Mouse (Mus musculus) forebrain, embryonic 10.5 days (tissue): ENCODE results near the gene Scn10a. TPM values are rescaled to one million over a fixed set of nuclear protein-coding genes. Genes with fewer than 3 reads are reported as not detected.

Experiments
- DNase-seq: peaks from one replicate; pipeline ENCODE4 v3.0.0-alpha.2; 2017; ENCODE audit warnings: low spot score; ENCODE audit errors: extremely low spot score
- H3K27ac ChIP-seq: fragments of 300-500 bp; sonication (generic); 2 replicates; pipeline ENCODE4 v1.5.1; 2016; ENCODE audit warnings: mild to moderate bottlenecking
- H3K27me3 ChIP-seq: fragments of 300-500 bp; sonication (generic); 2 replicates; pipeline ENCODE4 v1.6.1; 2016; ENCODE audit warnings: mild to moderate bottlenecking; ENCODE audit not compliant: poor library complexity, severe bottlenecking
- H3K36me3 ChIP-seq: fragments of 300-500 bp; sonication (generic); replicated peaks from 2 replicates; pipeline ENCODE4 v1.6.1; 2016; ENCODE audit warnings: mild to moderate bottlenecking, moderate library complexity
- H3K4me1 ChIP-seq: fragments of 300-500 bp; sonication (generic); 2 replicates; pipeline ENCODE4 v1.6.1; 2016
- H3K4me3 ChIP-seq: fragments of 300-500 bp; sonication (generic); 2 replicates; pipeline ENCODE4 v1.5.1; 2016; ENCODE audit warnings: mild to moderate bottlenecking, moderate library complexity
- H3K9me3 ChIP-seq: fragments of 300-500 bp; sonication (generic); 2 replicates; pipeline ENCODE4 v1.6.1; 2016; ENCODE audit warnings: mild to moderate bottlenecking, moderate library complexity
- WGBS: fragments of 180-500 bp; shearing (Covaris S2); methylation state at CpG from one replicate; pipeline ENCODE4 v1.1.7; 2016; 5-methylcytosine and 5-hydroxymethylcytosine counted together
- polyA plus RNA-seq: library from polyadenylated mRNA; unstranded; fragments of >200 nt; fragmentation: Nextera tagmentation; extraction: Ambion mirVana; gene quantifications from 2 replicates; pipeline ENCODE4 v1.2.1, GENCODE M21; 2016

Scn10a gene
- polyA plus RNA-seq, 1 experiment from 2014 or later = not detected

DNA sequence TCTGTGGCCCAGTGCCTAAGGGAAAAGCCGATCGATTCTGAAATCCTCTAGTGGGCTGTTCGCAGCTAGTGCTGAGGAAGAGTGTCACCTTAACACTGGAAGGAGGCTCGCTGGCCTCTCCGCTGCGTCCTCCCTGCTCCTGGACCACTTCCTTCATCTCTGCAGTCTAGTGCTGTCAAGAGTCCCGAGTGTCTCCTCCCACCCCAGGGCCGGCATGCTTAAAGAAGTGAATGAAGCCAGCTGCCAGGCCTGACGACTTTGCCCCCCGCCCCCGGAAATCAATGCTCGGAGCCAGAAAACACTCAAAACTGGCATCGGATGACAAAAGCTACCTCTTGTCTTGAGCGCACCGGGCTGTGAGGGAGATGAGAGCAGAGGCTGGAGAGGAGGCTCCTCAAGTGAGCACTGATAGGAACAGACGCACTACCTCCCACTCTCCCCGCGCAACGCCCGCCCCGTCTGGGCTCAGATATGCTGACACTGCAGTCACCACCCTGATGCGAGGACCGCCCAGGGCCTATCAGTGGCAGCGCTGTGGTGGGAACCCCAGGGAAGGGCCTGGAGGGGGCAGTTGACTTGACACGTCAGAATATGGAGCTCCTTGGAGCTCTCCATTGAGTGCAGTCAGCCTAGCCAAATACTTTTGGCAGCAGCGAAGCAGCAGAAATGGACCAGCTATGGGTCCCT, 130.2 kb downstream of the Scn10a start:
- Histone ChIP-seq H3K27me3 (peaks cover 33% of the 10 kb centered on the region), H3K4me1 (peaks cover 13% of the 10 kb centered on the region), H3K27ac (no peak overlapping the region), H3K4me3 (no peak overlapping the region), H3K9me3 (no peaks in the 10 kb centered on the region), H3K36me3 (no peaks in the 10 kb centered on the region)
- 47% methylated on average over 26 of the region's 26 CpGs for WGBS
- DNase-seq = no peak

DNA sequence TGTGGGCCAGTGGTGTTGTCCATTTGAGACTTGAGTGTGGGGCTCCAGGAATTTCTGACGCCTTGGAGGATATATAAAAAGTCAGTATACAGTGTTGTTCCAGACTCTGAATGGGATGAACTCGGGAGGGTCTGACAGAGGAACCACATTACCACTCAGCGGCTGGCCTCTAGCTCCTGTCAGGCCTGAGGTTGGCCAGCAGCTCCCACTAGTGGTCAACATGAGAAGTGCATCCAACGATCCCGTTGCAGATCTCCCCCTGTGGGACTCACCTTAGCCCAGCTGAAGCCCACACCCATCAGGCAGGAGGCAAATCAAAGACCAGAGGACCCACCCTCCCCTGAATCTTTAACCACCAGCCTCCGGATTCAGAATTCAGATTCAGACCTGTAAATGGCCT, 138.5 kb downstream of the Scn10a start:
- Histone ChIP-seq H3K27me3 (peaks cover 92% of the 10 kb centered on the region), H3K36me3 (no peaks in the 10 kb centered on the region), H3K4me1 (peaks cover 37% of the 10 kb centered on the region), H3K9me3 (no peaks in the 10 kb centered on the region), H3K4me3 (no peak overlapping the region), H3K27ac (no peak overlapping the region)
- WGBS = 1% methylated on average over 6 of the region's 6 CpGs
- peak; percentile 86 for DNase-seq

DNA sequence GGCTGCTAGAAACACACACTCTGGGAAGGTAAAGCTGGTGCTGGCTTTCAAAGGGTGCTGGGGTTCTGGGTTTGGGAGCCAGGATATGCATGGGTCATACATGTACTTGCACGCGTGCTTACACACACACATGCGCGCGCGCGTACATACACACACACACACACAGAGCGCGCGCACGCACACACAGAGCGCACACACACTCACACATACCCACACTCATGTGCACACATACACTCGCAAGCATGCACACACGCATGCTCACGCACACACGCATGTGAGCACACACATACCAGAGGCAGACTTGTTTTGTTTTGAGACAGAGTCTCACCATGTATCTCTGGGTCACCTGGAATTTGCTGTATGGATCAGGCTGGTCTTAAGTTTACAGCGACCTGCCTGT, 138.9 kb downstream of the Scn10a start:
- 90% methylated on average over 17 of the region's 17 CpGs for WGBS
- peaks cover 92% of the 10 kb centered on the region for H3K27me3 ChIP-seq
- DNase-seq = no peak
- H3K27ac ChIP-seq = no peak overlapping the region
- H3K4me1 ChIP-seq = peaks cover 42% of the 10 kb centered on the region
- no peaks in the 10 kb centered on the region for H3K36me3 ChIP-seq
- no peak overlapping the region for H3K4me3 ChIP-seq
- no peaks in the 10 kb centered on the region for H3K9me3 ChIP-seq

DNA sequence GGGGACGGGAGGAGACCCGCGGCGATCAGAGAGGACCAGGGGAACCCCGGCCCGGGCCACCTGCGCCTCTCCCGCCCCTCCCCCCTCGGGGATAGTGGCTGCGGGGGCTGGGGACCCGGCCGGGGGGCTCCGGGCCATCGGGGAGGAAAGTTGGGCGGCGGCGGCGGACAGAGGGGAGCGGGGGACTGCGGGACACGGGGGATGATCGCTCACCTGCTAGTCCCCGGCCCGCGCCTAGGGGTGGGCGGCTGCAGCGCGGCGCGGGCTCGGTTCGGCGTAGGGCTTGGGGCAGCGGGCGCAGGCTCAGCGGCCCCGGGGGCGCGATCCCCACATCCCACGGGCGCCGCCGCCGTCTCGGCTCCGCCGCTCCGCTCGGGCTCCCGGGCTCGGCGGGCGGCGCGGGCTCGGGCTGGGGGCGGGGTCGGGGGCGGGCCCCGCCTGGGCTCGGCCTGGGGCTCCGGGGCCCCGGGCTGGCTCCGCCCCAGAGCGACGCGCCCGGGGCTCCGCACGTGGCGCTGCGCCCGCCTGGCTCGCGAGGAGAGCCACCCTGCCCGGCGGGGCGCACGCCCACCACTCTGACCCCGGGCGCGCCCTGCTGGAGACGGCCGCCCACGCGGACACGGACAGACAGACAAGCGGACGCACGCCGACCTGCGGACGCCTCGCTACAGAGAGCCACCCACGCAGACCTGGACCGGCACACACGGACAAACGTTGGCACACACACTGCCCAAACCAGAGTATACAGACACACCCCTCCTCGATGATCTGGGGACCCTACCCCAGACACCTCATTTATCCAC, 140.3 kb downstream of the Scn10a start, which contains the start of gene Scn5a:
Gene Scn5a (minus strand): TSS at position 381 of the 803 bp plus-strand sequence.
- peaks cover 56% of the 10 kb centered on the region for H3K4me1 ChIP-seq
- peak within 1 kb of the TSS; percentile 85 for H3K4me3 ChIP-seq
- under 1% methylated on average over 71 of the region's 99 CpGs for WGBS
- no peaks in the 10 kb centered on the region for H3K36me3 ChIP-seq
- peak within 1 kb of the TSS; percentile 86 for H3K27ac ChIP-seq
- peaks cover 95% of the 10 kb centered on the region for H3K27me3 ChIP-seq
- no peaks in the 10 kb centered on the region for H3K9me3 ChIP-seq
- no peak for DNase-seq

DNA sequence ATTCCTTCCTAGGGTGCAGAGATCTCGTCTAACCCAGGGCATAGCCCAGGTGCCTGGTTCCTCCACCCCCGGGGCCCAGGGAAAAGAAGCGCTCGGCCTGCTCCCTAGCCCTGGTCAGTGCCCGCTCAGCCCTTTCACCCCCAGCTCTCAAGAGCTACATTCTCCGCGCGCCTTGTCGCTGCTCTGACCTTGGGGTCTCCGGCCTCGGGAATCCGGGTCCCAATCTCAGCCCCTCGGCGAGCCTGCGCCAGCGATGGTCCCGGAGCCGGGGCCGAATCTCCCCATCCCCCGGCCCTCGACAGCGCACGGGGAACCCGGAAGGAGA, 140.8 kb downstream of the Scn10a start:
- WGBS = 1% methylated on average over 24 of the region's 24 CpGs
- peak overlapping the region; percentile 85 for H3K4me3 ChIP-seq
- H3K4me1 ChIP-seq = peaks cover 58% of the 10 kb centered on the region
- peak overlapping the region; percentile 86 for H3K27ac ChIP-seq
- no peaks in the 10 kb centered on the region for H3K9me3 ChIP-seq
- peaks cover 95% of the 10 kb centered on the region for H3K27me3 ChIP-seq
- no peak for DNase-seq
- no peaks in the 10 kb centered on the region for H3K36me3 ChIP-seq

DNA sequence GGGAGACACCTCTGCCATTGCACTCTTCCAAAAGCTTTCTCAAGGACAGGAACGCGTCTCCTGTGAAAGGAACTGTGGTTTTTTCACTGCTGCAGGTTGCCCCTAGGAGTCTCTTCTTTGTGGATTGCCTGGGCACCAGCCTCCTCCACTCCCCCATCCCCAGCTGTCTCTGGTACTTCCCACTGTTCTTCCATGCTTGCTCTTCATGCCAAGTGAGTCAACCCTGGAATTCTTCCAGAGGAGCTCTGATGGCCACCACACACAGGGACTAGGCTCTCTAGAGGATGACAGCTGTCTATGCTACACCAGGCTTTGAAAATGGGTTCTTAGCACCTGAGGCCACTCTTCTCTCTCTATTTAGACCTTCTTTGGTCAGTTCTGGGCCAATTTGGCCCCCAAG, 142.1 kb downstream of the Scn10a start:
- H3K36me3 ChIP-seq = no peaks in the 10 kb centered on the region
- 80% methylated on average over 2 of the region's 2 CpGs for WGBS
- no peak overlapping the region for H3K27ac ChIP-seq
- peaks cover 70% of the 10 kb centered on the region for H3K4me1 ChIP-seq
- no peaks in the 10 kb centered on the region for H3K9me3 ChIP-seq
- DNase-seq = no peak
- H3K4me3 ChIP-seq = 0 out of 2 replicates have a peak overlapping the region, but pooled peaks have one; percentile 85
- H3K27me3 ChIP-seq = peaks cover 100% of the 10 kb centered on the region

DNA sequence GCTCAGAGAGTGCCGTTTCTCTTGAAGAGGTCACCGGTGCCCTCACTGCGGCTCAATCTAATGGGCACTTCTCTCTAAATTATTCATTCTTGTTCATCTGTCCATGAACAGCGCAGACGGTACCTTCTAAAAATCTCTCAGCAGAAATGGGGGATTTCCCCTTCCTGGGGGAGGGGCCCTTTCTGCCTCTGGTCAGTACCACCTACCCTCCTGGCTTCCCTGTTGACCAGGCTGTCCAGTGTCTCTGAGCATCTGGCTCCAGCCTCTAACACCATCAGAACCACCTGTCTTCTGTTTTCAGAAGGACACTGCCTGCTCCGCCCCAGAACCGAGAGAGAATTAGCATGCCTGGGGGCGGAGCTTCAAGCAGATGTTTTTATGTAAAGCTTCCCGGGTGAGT, 143.4 kb downstream of the Scn10a start:
- Histone ChIP-seq H3K27ac (no peak overlapping the region), H3K36me3 (no peaks in the 10 kb centered on the region), H3K4me3 (no peak overlapping the region), H3K4me1 (peaks cover 82% of the 10 kb centered on the region), H3K9me3 (no peaks in the 10 kb centered on the region), H3K27me3 (peaks cover 100% of the 10 kb centered on the region)
- no peak for DNase-seq
- WGBS = 67% methylated on average over 9 of the region's 9 CpGs

DNA sequence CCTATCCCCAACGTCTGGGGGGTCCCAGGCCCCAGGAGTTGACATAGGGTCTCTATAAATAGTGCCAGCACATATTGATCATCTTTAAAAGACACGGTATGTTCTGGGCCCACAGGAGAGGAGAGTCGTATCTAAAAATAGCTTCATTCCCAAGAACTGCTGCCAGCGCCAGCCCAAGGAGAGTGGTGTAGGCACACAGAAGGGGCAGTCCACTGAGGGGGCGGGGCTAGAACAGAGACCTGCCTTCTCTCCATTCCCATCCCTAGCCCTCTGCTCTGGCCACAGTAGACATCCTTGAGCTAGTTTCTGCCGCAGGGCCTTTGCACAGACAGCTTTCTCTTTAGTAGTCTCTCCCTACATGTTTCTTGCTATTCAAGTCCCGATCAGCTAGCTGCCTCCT, 144.8 kb downstream of the Scn10a start:
- 78% methylated on average over 7 of the region's 7 CpGs for WGBS

DNA sequence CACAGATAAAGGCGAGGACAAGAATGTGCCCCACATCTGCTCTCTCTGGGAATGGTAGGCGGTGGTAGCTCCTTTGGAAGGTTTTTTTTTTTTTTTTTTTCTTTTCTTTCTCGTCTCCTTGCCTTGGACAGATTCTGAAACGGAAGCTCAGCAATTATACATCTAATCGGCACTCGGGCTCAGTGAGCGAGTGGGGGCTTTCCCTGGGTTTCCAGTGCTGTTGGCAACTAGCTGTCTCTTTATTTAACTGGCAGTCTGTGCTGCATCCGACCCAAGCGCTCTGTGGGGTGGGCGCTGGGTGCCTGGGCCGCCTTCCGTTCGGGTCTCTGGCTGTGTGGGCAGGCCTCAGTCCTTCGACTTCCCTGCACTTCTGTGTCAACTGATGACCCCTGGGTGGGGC, 146.1 kb downstream of the Scn10a start:
- Histone ChIP-seq H3K27me3 (peaks cover 100% of the 10 kb centered on the region), H3K9me3 (no peaks in the 10 kb centered on the region), H3K36me3 (no peaks in the 10 kb centered on the region), H3K4me3 (no peak overlapping the region), H3K4me1 (peaks cover 80% of the 10 kb centered on the region), H3K27ac (peak overlapping the region; percentile 80)
- 43% methylated on average over 14 of the region's 14 CpGs for whole genome bisulfite sequencing
- no peak for DNase-seq

More for the DNA sequence above, 144.8 kb downstream of the Scn10a start:
- no peaks in the 10 kb centered on the region for H3K36me3 ChIP-seq
- no peak overlapping the region for H3K27ac ChIP-seq
- H3K27me3 ChIP-seq = peaks cover 100% of the 10 kb centered on the region
- H3K9me3 ChIP-seq = no peaks in the 10 kb centered on the region
- peaks cover 91% of the 10 kb centered on the region for H3K4me1 ChIP-seq
- DNase-seq = no peak
- H3K4me3 ChIP-seq = no peak overlapping the region

DNA sequence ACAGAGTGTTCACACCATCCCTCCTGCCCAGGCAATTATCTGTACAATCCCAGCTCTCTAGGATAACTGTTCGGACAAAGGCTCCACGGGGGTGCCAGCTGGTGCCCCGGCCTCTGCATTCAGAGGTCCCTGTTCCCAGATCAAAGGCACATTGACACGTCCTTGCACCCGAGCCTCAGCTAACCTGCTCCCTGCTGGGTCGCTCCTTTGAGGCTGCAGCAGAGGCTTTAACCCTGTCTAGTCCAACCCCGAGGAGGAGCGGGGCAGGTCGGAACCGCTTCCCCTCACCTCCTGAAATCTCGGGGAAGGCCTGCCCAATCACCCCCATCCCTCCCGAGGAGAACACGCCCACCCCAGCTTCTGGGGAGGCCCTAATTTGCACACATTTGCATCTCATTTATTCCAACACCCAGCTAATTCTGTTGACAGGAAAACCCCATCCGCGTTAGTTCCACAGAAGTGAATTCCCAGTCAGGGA, 147.7 kb downstream of the Scn10a start:
- peak; percentile 84 for DNase-seq
- H3K27ac ChIP-seq = peak overlapping the region; percentile 80
- peaks cover 100% of the 10 kb centered on the region for H3K27me3 ChIP-seq
- H3K36me3 ChIP-seq = no peaks in the 10 kb centered on the region
- WGBS = under 1% methylated on average over 15 of the region's 15 CpGs
- peak overlapping the region; percentile 36 for H3K4me3 ChIP-seq
- H3K9me3 ChIP-seq = peaks cover 4% of the 10 kb centered on the region; the same call in 1 of the 2 replicates
- H3K4me1 ChIP-seq = peaks cover 88% of the 10 kb centered on the region

DNA sequence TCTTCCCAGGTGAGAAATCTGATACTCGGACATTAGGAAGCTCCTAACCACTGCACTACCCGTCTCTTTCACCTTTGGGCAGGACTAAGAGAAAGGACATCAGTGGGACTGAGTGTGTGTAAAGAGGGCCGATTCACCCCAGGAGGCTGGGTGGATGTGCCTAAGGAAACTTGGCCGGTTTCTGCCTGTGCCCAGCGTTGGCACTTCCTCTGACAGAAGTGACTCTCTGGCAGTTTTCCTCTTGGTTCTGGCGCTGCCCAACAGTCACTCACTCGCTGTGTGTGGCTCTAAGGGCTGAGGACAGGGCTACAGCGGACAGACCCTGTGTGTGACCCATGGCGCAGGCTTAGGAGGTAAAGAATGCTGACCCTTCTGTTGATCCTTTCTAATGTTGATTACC, 148.5 kb downstream of the Scn10a start:
- no peak for DNase-seq
- Histone ChIP-seq H3K36me3 (no peaks in the 10 kb centered on the region), H3K4me1 (peaks cover 88% of the 10 kb centered on the region), H3K4me3 (peak overlapping the region; percentile 36; the same call in 1 of the 2 replicates), H3K9me3 (peaks cover 4% of the 10 kb centered on the region; the same call in 1 of the 2 replicates), H3K27ac (peak overlapping the region; percentile 80), H3K27me3 (peaks cover 100% of the 10 kb centered on the region)
- 9% methylated on average over 9 of the region's 9 CpGs for WGBS

DNA sequence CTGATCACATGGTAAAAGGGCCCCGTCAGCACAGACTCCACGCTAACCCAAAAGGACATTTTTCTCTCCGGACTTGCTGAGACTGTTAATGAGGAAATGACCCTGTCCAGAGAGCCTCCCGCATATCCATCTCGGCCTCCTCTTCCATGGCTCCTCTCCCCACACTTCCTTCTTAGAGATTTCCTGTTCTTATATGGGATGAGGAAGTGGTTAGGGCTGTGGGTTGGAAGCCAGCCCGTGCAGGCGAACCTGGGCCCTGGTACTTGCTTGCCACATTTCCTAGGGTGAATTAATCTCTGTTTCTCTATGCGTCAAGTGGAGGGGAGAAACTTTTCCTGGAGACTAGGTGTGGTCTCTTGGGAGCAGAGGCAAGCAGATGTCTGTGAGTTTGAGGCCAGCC, 150.4 kb downstream of the Scn10a start:
- Histone ChIP-seq H3K4me1 (peaks cover 77% of the 10 kb centered on the region), H3K4me3 (no peak overlapping the region), H3K9me3 (peaks cover 4% of the 10 kb centered on the region; the same call in 1 of the 2 replicates), H3K27me3 (peaks cover 100% of the 10 kb centered on the region), H3K27ac (no peak overlapping the region), H3K36me3 (no peaks in the 10 kb centered on the region)
- DNase-seq = no peak
- WGBS = 88% methylated on average over 8 of the region's 8 CpGs

DNA sequence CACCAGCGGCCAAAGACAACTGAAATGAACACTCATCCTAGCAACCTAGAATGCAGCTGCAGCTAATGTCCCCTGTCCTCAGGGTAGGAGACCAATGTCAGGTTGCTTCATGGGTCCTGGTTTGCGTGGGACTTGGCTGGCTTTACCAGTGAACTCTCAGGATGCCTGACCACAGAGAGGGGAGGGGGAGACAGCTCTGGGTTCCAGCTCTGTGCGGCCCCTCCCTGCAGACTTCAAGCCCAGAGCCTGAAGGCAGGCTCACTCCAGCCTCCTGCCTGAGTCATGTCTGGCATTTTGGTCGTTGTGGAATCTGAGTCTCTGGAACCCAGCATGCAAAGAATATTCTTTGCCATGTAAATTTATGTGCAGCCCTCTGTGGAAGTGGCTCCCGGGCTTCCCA, 151.3 kb downstream of the Scn10a start:
- 91% methylated on average over 5 of the region's 5 CpGs for WGBS
- H3K4me3 ChIP-seq = no peak overlapping the region
- H3K4me1 ChIP-seq = peaks cover 77% of the 10 kb centered on the region
- H3K27ac ChIP-seq = no peak overlapping the region; the same call in 1 of the 2 replicates
- no peaks in the 10 kb centered on the region for H3K36me3 ChIP-seq
- DNase-seq = no peak
- peaks cover 4% of the 10 kb centered on the region; the same call in 1 of the 2 replicates for H3K9me3 ChIP-seq
- H3K27me3 ChIP-seq = peaks cover 100% of the 10 kb centered on the region
